Mouse (Mus musculus) urinary bladder, postnatal 4 days (tissue): ENCODE data around the gene Prkci.

Experiments used
- DNase-seq, 2 experiments: peaks; one replicate each; pipeline ENCODE4 v3.0.0; 2021 to 2022; ENCODE audit warnings: low spot score in 2 of 2

Gene Prkci

DNA sequence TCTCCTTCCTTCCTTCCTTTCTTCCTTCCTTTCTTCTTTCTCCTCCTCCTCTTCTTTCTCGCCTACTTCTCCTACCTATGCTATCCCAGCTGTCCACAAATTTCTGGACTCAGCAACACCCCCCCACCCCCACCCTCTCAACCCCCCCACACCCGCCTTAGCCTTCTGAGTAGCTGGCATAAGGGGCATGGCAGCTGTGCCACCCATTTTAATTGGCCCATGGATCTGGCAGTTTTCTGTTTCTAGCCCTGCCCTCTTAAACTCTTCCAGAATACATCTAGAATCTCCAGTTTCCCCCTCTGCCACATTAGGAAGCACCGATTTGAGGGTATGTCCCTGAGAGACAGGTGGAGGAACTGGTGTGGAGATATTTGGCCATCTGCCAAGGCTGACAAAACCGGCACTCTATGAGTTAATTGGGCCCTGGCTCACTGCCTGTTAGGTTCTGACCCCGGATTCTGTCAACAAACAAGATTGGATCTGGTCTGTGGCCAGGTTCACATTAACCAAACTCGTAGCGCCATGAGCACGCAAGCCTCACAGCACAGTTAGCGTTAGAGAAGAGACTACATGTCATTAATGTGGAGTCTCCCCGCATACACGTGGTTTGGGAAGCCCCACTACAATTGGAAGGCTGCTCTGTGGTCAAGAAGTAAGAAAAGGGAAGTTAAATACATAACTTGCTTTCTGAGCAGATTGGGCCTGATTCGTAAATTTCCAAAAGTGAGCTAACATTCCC lies 88.1 kb downstream of the Prkci start:
- peak in 1 of 2 experiments; percentile 27 for DNase-seq

DNA sequence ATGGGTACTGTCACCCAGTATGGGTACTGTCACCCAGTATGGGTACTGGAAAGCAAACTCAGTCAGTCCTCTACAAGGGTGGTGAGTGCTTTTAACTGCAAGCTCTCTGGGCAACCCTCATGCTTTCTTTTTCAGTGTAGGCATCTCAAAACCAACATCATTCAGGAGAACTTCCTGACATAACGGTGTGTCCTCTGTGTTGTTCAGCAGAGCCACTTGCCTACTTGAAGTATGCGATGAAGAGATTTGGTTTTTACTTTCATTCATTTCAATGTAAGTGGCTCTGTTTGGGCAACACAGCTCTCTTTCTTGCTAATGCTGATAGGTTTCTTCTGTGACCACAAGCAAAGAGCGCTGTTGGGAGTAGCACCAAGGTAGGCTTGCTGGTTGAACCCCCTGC lies 89.5 kb downstream of the Prkci start:
- no peak for DNase-seq

DNA sequence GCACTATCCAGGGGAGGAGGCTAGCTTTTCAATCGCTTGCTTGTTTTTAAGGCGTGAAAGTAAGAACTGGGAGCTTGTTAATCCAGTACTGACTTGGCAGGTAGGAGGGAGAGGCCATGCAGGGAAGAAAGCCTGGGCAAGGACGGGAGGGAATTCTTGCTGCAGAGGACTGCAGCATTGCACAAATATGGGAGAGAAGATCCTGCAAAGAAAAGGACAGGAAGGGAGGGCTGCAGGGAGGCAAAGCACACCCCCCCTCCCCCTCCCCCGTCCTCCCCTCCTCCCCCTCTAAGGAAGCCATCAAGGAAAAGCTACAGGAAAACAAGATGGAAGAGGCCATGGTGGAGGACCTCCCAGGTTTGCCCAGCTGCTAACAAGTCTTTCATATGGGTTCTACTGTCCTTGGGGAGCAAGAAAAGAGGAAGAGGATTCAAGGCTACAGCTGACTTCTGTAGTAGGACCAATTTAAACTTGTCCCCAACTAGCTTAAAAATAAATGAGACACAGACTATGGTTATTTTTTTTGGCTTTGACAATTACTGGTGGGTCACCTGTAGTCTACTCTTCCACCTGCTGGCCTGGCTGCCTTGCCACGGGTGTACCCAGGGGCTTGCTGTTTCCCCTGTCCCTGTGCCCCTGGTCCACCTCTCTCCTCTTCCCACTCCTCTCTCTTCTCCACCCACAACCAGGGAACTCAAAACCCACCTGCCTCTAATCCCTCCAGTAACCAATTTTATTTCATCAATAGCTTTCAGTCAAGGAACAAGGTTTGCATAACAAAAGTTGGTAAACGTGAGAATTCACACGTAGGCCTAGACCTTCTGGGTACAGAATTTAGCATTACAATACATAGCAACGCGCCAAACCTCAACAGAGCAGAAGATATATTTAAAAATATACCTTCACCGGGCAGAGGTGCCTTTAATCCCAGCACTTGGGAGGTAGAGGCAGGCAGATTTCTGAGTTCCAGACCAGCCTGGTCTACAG lies 93.5 kb downstream of the Prkci start:
- DNase-seq, result no peak

DNA sequence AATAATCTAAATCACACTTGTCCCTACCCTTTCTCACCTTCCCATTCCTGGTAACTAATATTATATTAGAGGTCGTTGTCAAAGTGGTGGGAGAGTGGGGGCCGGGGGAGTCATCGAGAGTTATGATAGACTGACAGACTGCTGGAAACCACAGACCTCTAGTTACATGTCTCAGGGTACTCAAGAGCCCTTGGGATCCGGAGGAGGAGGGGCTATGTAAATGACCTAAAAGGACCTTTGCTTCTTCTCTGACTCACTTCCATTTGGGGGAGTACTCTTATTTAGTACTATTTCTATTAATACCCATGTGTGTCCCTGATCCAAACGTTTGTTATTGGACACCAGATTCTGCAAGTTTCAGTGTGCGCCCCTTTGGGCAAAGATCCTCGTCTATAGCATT lies 94.4 kb downstream of the Prkci start:
- no peak for DNase-seq

DNA sequence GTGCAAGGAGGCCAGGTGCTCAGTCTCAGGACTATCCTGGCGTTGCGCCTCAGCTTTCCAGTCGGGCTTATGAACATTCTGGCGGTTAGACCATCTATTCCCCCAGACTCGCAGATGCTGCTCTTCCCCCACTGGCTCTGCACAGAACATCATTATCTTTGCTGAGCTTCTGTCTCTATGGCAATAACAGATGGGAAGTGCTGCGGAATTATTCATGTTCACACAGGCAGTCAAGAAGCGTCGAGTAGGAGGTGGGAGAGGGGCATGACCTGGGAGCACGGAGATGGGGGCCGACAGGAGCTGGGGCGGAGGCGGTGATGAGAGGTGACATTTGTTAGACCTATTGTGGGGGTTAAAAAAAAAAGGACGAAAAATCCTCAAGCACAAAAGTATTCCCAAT lies 97.6 kb downstream of the Prkci start:
- DNase-seq, result peak in 1 of 2 experiments; percentile 19

DNA sequence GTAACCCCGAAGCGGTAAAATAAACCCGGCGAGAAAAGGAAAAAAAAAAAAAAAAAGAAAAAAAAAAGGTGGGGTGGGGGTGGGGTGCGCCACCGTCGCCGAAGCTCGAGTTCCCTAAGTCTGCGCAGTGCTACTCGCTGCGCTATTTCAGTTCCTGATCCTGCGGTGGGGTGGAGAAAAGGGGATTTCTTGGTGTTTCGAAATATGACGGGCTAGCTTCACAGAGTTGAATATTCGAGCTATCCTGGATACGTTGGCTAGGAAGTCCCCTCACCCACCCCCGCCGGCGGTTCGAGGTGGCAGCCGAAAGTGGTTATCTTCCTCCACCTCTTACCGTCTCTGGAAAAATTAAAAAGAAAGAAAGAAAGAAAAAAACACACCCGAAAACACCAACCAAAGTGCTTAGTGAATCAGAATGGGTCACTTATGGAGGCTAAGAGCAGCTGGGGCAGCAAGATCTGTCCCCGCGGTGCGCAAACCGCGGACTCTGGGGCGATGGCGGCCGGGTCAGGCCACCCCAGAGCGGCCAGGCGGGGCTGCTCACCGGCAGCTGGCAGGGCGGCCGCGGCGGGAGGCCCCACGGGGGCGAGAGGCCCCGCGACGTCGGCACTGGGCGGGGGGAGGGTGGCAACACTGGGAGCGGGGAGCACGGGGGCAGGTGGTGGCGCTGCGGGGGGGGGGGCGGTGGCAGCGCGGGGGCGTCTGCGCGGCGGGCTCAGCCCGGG lies 98.2 kb downstream of the Prkci start:
- peak; percentile 60 to 67 for DNase-seq

DNA sequence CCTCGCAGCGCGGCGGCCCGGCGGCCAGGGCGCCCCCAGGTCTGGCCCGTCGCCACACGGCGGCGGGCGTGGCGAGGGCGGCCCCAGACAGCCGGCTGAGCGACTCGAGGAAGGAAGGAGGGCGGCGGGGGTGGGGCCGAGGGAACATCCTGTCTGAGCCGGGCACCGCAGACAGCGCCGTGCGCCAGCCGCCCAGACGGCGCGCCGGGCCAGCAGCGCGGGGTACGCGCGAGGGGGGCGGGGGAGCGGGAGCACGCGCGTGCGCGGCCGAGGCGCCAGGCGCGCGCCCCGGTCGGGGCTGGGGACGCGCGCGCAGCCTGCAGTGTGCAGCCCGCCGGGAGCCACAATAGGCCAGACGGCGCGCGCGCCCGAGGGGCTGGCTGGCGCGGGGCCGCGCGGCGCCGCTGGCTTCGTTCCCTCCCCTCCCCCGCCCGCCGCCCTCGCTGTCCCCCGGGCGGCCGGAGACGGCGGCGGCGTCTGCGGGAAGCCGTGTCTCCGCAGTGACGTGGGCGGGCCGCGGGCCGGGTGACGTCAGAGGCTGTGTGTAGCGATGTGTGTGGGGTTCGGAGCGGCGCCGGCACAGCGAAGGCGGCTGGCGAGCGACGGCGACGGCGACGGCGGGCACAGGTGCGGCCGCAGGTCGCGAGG lies 99.1 kb downstream of the Prkci start, which contains the start of gene Skil:
Gene Skil (plus strand): TSS at position 528 of the 648 bp plus-strand sequence.
- peak; percentile 92 to 95 for DNase-seq

DNA sequence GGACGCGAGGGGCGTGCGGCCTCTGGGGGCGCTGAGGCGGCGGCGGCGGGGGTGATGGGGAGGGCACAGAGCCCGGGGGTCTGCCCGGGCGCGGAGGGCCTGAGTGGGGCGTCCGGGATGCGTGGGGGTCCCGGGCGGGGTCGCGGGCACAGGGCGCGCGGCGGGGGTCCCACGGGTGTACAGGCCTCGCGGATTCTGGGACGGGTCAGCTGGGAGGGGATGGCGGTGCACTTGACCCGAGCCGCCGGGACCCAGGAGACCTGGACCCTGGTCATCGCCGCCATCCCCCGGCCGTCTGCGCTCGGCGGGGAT lies 99.6 kb downstream of the Prkci start:
- no peak for DNase-seq

DNA sequence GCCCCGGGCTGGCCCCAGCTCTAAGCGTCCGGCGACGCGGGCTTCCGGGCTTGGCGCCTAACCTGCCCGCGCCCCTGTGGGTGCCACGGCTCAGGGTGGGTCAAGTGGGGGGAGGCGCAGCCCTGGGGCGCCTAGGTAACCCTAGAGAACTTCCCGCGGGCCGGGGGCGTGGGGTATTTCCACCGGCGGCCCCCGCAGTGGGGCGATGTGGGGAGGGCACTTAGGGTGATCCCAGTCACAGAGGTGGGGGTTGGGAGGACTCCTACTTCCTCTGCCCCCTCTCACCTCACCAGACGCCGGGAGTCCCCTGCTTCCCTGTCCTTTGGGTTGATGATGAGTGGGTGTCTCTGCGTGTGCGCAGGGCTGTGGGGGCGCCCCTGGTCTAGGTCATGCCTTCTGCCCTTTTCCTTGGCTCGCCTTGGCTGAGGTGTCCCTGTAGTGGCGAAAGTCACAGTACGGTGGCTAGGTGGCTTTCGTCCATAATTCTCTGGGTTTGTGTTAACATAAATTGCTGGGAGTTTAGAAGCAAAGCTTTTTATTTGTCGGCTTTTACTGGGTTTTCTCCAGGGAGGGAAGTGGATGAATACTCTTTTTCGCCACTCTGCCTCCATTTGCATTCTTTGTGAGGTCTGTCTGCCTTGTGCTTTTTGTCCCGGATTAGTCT lies 100.1 kb downstream of the Prkci start:
- DNase-seq, result peak in 1 of 2 experiments; percentile 28

DNA sequence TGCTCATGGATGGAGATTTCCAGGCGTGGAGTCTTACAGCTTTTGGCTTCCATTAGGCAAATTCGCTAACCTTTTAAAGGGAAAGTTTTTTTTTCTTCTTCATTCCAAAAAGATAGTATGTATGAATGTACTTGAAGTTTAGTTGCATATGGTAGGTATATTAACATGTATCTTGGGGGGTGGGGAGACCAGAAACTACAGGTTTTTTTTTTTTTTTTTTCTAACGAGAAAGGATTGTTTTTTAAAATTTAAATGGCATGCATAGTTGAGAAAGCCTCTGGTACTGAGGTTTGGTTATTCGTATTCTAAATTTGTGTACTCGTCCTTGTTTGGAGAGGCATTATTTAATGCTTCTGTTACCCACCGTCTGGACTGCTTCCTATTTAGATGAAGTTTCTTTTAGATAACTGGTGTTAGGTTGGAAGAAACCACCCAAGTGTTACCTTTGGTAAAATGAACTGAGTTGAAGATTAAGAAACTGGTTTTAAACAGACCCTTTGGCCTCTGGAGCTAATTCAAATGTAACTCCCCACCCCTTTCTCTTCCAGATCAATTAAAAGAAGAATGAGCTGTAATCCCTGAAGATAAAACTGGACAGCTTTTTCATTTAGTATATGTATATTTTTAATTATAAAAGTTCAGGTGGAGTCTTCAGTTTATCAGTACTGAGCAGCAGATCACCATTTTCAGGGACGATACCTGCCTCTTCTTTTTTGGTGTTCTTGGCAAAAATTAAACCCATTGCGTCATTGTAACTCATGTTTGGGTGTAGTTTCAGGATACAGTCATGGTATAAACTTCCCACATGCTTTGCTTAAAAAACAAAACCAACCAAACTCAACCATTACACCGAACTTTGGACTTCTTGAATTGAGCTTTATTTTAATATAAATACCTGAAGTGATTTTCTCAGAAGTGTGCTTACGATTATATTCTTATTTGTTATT lies 100.9 kb downstream of the Prkci start:
- no peak for DNase-seq

DNA sequence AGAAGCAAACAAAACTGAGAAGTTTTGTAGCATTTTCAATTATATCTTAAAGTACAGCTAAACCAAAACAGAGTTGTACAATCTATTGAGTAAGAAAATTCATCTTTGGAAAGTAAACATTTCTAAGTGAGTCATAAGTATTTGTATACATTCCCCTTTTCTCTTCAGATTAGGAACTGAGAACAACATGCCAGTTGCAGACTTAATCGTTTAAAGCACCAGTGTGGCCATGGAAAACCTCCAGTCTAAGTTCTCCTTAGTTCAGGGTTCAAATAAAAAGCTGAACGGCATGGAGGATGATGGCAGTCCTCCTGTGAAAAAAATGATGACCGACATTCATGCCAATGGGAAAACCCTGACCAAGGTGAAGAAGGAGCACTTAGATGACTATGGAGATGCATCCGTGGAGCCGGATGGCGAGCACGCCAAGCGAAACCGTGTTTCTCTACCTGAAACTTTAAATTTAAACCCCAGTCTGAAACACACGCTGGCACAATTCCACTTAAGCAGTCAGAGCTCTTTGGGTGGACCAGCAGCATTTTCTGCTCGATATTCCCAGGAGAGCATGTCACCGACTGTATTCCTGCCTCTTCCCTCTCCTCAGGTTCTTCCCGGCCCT lies 101.7 kb downstream of the Prkci start:
- DNase-seq, result no peak

DNA sequence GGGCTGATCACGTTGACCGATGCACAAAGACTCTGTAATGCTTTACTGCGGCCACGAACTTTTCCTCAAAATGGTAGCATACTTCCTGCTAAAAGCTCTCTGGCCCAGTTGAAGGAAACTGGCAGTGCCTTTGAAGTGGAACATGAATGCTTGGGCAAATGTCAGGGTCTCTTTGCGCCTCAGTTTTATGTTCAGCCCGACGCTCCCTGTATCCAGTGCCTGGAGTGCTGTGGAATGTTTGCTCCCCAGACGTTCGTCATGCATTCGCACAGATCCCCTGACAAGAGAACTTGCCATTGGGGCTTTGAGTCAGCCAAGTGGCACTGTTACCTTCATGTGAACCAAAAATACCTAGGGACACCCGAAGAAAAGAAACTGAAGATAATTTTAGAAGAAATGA lies 102.4 kb downstream of the Prkci start:
- no peak for DNase-seq

DNA sequence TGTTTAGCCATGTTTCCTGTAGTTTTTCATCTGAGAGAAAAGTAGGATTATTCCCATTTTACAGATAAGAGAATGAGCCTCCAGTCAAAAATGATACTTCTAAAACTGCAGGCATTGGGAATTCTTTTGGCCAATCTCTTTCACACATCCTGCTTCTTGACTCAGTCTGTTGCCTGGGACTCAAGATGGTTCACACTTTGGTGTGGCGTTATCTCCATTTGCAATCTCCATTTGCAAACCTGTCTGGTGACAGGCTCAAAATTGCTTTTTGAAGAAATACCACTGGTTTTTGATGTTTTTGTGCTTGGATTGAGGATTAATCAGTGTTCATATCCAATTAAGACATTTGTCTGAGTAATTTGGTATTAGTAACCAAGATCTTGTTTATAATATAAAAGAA lies 103.0 kb downstream of the Prkci start:
- DNase-seq, result no peak

DNA sequence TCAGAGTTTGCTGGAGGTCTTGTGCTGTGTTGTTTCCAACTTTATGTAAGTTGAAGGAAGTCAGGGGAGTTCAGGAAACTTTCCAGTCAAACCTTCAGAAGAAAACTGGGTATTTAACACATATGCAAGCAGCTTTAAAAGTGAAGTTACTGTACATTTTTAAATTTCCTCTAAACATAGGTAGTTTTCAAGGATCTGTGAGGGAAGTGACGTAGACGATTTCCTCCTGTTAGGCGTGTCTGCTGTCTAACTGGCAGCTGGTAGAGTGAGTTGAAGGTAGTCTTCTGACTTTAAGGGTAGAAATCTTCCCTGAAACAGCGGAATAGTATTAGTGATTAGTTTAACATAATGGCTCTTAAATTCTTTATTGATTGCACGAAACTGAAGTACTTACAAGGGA lies 104.5 kb downstream of the Prkci start:
- no peak for DNase-seq

DNA sequence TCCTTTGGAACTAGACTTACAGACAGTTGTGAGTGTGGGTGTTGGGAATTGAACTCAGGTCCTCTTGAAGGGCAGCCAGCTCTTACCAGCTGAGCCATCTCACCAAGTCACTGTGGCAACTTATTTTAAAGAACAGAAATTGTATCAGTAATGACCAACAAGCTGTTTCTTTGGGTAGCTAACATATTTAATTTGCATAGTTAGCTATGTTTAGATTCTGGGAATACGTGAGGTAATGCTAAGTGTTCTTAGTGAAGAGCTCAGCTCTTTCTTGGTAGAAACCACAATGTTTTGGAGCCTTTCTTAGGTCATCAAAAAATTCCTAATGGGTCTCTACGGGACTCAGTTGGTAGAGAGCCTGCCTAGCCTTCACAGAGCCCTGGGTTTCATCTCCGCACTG lies 105.3 kb downstream of the Prkci start:
- DNase-seq, result no peak
